Mouse (Mus musculus): ENCODE results near the gene Cadm4. TPM values are rescaled to one million over a fixed set of nuclear protein-coding genes. Genes with fewer than 3 reads are reported as not detected.

The Cadm4 gene
- total and polyA plus RNA-seq, 3 experiments, result 0.16 to 0.59 (median 0.36) TPM

DNA sequence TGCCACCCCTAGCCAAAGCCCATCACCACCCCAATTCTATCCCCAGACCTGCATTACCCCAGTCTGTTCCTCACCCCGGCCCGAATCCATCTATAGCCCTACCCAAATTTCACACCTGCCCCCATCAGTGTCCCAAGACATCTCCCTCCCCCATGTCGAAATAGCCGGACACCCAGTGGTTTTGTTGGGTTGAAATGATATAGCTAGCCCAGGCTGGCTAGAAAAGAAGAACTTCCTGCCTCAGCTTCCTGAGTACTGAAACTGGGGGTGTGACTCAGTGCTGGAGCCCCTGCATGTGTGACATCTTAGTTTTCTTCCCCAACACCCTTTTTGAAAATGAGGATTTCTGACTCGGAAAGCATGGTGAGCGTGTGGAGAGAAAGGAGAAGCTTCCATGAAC lies 15.0 kb upstream of the Cadm4 start:
- no peaks in the 10 kb centered on the region for H3K79me2 ChIP-seq (replicated peaks; ENCODE audit: control insufficient read depth, extremely low read depth, insufficient read depth, poor library complexity, severe bottlenecking)
- peaks cover 15% of the 10 kb centered on the region for H3K9me3 ChIP-seq (replicated peaks; ENCODE audit: low read length)
- no peak overlapping the region for H3K9ac ChIP-seq (ENCODE audit: insufficient read depth, low read depth)
- dilution Hi-C loops (cut with MboI; ENCODE audit: extremely low pct_ligation_motif_present, extremely low pct_unique_long_range_greater_than_20kb, low sequenced_read_pairs) (no loop called here), in situ Hi-C loops (cut with MboI; ENCODE audit: low pct_ligation_motif_present, low pct_unique_long_range_greater_than_20kb, low sequenced_read_pairs) (no loop called here)
- H3K36me3 ChIP-seq (replicated peaks in 1 of 2; ENCODE audit: control insufficient read depth in 1 of 2, insufficient read depth in 1 of 2, low read length in 1 of 2), result no peaks in the 10 kb centered on the region
- no peak overlapping the region for H3K4me2 ChIP-seq (ENCODE audit: insufficient read depth, low read depth, poor library complexity, severe bottlenecking)
- no peak overlapping the region for H3K27ac ChIP-seq (ENCODE audit: insufficient read depth, low read depth)
- no peak for TF ChIP-seq POLR2AphosphoS2 (IDR thresholded peaks at IDR 0.05; ENCODE audit: low read depth, low read length)
- no peak for TF ChIP-seq ELF1 (IDR thresholded peaks at IDR 0.05; ENCODE audit: low read depth, low read length)
- no peak for TF ChIP-seq UBTF (IDR thresholded peaks at IDR 0.05; ENCODE audit: low read depth, low read length)
- TF ChIP-seq ZC3H11A (IDR thresholded peaks at IDR 0.05; ENCODE audit: low read depth, low read length), result no peak
- TF ChIP-seq SIN3A (IDR thresholded peaks at IDR 0.05; ENCODE audit: low read length), result no peak
- no peak for TF ChIP-seq CHD1 (IDR thresholded peaks at IDR 0.05; ENCODE audit: low read depth, low read length)
- TF ChIP-seq MAZ (IDR thresholded peaks at IDR 0.05; ENCODE audit: low read depth, low read length), result no peak
- no peak for TF ChIP-seq ZNF384 (IDR thresholded peaks at IDR 0.05; ENCODE audit: low read depth, low read length)
- TF ChIP-seq HCFC1 (IDR thresholded peaks at IDR 0.05; ENCODE audit: low read depth, low read length), result no peak
- no peak for TF ChIP-seq ZKSCAN1 (IDR thresholded peaks at IDR 0.05; ENCODE audit: borderline replicate concordance, low read depth, low read length)
- TF ChIP-seq SMC3 (IDR thresholded peaks at IDR 0.05; ENCODE audit: low read depth, low read length), result no peak
- TF ChIP-seq ZMIZ1 (IDR thresholded peaks at IDR 0.05; ENCODE audit: low read depth, low read length), result no peak
- no peak for TF ChIP-seq JUND (conservative IDR thresholded peaks at IDR 0.05; ENCODE audit: low read depth, low read length)
- TF ChIP-seq KAT2A (IDR thresholded peaks at IDR 0.05; ENCODE audit: insufficient replicate concordance, low read length), result no peak
- no peak for TF ChIP-seq MEF2A (IDR thresholded peaks at IDR 0.05; ENCODE audit: borderline replicate concordance, low read depth, low read length)
- no peak for TF ChIP-seq MAFK (IDR thresholded peaks at IDR 0.05; ENCODE audit: insufficient replicate concordance, low read length)
- TF ChIP-seq NELFE (IDR thresholded peaks at IDR 0.05; ENCODE audit: low read depth, low read length), result no peak
- no peak for TF ChIP-seq MYC (IDR thresholded peaks at IDR 0.05; ENCODE audit: low read depth, low read length)
- DNase-seq (ENCODE audit: extremely low read depth), result no peak
- H3K27me3 ChIP-seq (replicated peaks), result peaks cover 33% of the 10 kb centered on the region
- peaks cover 0 to 3% of the 10 kb centered on the region in 2 experiments; a peak in 1 of 4 replicates for H3K4me1 ChIP-seq (ENCODE audit: control insufficient read depth in 1 of 2, insufficient read depth in 2 of 2)
- no peak overlapping the region for H3K4me3 ChIP-seq (replicated peaks in 1 of 3; ENCODE audit: low read depth in 2 of 3, low read length in 2 of 3, poor library complexity in 1 of 3)

GRCm38 (mm10) chr7:24467886-24468285 lies 13.9 kb upstream of the Cadm4 start:
- no peak for DNase-seq (ENCODE audit: extremely low read depth)
- Histone ChIP-seq H3K9me3 (replicated peaks; ENCODE audit: low read length) (peaks cover 20% of the 10 kb centered on the region), H3K4me2 (ENCODE audit: insufficient read depth, low read depth, poor library complexity, severe bottlenecking) (no peak overlapping the region), H3K27me3 (replicated peaks) (peaks cover 35% of the 10 kb centered on the region), H3K36me3 (replicated peaks in 1 of 2; ENCODE audit: control insufficient read depth in 1 of 2, insufficient read depth in 1 of 2, low read length in 1 of 2) (no peaks in the 10 kb centered on the region), H3K27ac (ENCODE audit: insufficient read depth, low read depth) (no peak overlapping the region), H3K79me2 (replicated peaks; ENCODE audit: control insufficient read depth, extremely low read depth, insufficient read depth, poor library complexity, severe bottlenecking) (no peaks in the 10 kb centered on the region), H3K9ac (ENCODE audit: insufficient read depth, low read depth) (no peak overlapping the region), H3K4me3 (replicated peaks in 1 of 3; ENCODE audit: low read depth in 2 of 3, low read length in 2 of 3, poor library complexity in 1 of 3) (no peak overlapping the region), H3K4me1 (ENCODE audit: control insufficient read depth in 1 of 2, insufficient read depth in 2 of 2) (no peaks in the 10 kb centered on the region)
- dilution Hi-C loops (cut with MboI; ENCODE audit: extremely low pct_ligation_motif_present, extremely low pct_unique_long_range_greater_than_20kb, low sequenced_read_pairs), result no loop called here
- in situ Hi-C loops (cut with MboI; ENCODE audit: low pct_ligation_motif_present, low pct_unique_long_range_greater_than_20kb, low sequenced_read_pairs), result no loop called here
- no peak for TF ChIP-seq NELFE (IDR thresholded peaks at IDR 0.05; ENCODE audit: low read depth, low read length)
- TF ChIP-seq NRF1 (IDR thresholded peaks at IDR 0.05; ENCODE audit: low read depth, low read length), result no peak
- TF ChIP-seq ZMIZ1 (IDR thresholded peaks at IDR 0.05; ENCODE audit: low read depth, low read length), result no peak
- TF ChIP-seq SMC3 (IDR thresholded peaks at IDR 0.05; ENCODE audit: low read depth, low read length), result no peak
- TF ChIP-seq CHD2 (IDR thresholded peaks at IDR 0.05; ENCODE audit: low read length), result no peak
- no peak for TF ChIP-seq HCFC1 (IDR thresholded peaks at IDR 0.05; ENCODE audit: low read depth, low read length)
